Mouse (Mus musculus) thymus, adult 2 months (tissue): ENCODE results near the gene Gm20503.

ENCODE experiments used
- CTCF ChIP-seq: fragments of 200-500 bp; IDR thresholded peaks from 2 replicates; pipeline ENCODE4 v1.5.1; 2012; ENCODE audit warnings: mild to moderate bottlenecking, control low read depth, low read length, moderate library complexity, borderline replicate concordance; ENCODE audit not compliant: control insufficient read depth, poor library complexity, insufficient read depth; ENCODE audit errors: extremely low read depth
- POLR2A ChIP-seq: fragments of 200-500 bp; IDR thresholded peaks from 2 replicates; pipeline ENCODE4 v1.6.1; 2012; ENCODE audit warnings: mild to moderate bottlenecking, low read length, control low read depth, moderate library complexity; ENCODE audit not compliant: control insufficient read depth, poor library complexity, insufficient read depth; ENCODE audit errors: extremely low read depth

- TF ChIP-seq POLR2A, result no peak
- no peak for TF ChIP-seq CTCF
Measured at GRCm38 (mm10) chr4:59009696-59010095, 6.7 kb downstream of the Gm20503 start.
